Mouse (Mus musculus) mouse embryonic stem cell (cell line): Measurements from ENCODE around the gene Csrnp3.

Experiments
- in situ Hi-C, 2 experiments: fragments of 300-500 bp; cut with MboI; formaldehyde crosslinking; loops; 1 replicate in 1 of 2; 3 replicates in 1 of 2; pipeline ENCODE4 v1.14.3; 2019 to 2020; ENCODE audit warnings: low sequenced_read_pairs in 2 of 2, low pct_unique_long_range_greater_than_20kb in 1 of 2, mixed read lengths in 1 of 2; ENCODE audit not compliant: unreplicated experiment in 1 of 2

Gene Csrnp3

DNA sequence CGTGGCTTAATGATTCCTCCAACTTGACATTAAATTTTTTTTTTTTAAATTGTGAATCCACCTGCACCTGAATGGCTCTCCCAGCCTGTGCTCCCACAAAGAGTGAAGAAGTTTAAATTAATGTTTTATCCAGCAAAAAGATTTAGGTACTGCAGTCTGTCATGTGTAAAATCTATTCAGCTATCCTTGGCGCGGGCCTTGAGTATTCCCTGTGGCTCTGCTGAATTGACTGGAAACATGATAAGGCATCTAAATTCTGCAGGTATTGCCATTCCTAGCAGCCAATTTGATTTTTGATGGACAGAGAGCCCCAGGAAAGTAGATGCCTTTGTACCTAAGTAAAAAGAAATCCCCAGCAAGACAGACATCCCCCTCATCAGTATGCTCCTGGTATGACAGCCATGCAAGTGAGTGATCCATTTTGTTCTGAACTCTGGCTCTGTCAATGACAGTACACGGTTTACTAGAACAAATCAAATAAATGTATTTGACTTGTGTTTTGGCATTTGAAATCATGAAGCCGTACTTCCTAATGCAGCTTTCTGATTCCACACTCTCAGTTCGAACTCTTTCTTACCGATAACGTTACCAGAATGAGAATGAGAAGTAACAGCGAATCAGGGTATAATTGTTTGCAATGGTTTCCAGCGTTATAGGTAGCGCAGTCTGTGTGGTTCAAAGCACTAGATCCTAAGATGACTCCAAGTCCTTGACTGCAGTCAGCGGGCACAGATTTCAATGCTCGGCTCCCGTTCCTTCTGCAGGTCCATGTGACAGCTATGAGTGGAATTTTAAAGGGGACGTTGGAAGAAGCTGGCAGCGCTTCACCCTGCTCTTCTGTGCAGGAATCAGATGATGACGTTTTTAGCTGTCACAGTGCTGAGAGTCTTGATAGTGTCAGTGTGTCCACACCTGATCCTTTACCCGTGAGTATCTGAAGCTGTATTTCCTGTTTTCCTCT is 14.5 kb downstream of the Csrnp3 start:
- in situ Hi-C loops, result no loop called here

DNA sequence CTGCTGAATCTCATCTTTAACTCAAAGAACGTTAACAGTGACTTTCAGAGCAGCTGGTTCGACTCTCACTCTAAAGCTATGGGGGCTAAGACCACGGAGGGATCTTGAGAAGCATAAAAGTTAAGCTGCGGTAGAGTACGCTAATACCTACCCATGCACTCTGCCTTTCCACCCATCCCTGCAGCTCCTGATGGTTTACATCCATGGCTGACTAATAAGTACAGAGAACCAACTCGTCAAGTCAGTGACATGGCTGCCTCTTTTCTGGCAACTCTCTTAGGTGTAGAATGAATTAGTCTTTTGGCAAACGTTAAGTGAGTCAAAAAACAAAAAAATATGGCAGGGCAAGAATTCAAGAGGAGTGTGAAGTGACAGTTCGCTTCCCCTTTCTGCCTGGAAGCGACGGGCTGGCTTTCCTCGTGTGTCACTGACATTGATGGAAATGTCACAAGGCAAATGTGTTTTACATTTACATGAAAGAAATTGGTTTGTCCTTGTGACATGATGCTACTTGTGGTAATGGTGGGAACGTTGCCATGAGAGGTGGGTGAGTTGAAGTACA is 19.3 kb downstream of the Csrnp3 start:
- in situ Hi-C loops, result no loop called here

- in situ Hi-C loops, result no loop called here
Observed at GRCm38 (mm10) chr2:65870919-65871582, 25.5 kb downstream of the Csrnp3 start.

- in situ Hi-C loops, result no loop called here
Observed at GRCm38 (mm10) chr2:65891590-65891989, 46.0 kb downstream of the Csrnp3 start.

- in situ Hi-C loops, result no loop called here
Observed at GRCm38 (mm10) chr2:65893241-65893640, 47.7 kb downstream of the Csrnp3 start.

- in situ Hi-C loops, result no loop called here
Observed at GRCm38 (mm10) chr2:65894299-65894698, 48.7 kb downstream of the Csrnp3 start.

GRCm38 (mm10) chr2:65896542-65896941 is 51.0 kb downstream of the Csrnp3 start:
- in situ Hi-C loops, result no loop called here

DNA sequence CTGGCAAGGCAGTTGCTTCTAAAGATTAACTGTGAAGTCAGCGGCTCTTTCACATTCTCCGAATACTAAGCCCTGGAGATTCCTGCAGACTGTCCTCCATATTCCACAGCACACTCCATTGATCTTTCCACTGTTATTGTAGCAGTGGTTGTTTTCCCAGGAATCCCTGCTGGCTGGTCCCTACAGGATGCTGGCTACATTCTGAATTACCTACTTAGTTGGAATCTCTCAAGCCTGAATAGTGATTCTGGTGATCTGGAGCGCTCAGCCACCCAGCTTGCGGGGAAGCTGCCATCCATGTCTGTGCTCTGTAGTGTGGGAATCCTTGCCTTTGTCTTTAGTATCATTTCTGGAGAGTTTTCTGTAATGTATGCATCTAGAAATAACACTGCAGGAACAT is 51.5 kb downstream of the Csrnp3 start:
- in situ Hi-C loops, result no loop called here

DNA sequence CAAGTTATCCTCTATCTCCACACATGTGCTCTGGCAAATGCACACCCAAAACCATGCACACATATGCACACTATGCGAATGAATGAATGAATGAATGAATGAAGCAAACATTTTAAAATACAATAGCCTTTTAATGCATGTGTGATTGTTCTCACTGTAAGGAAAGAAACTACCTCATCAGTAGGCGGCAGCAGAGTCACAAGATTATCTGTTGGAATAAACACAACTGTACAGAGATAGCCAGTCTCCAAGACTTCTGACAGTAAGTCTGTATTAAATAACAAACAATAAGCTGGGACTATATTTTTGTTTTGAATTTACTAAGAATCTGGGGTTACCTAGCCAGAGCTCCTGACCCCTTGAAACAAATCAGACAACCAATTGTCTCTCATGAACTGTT is 53.9 kb downstream of the Csrnp3 start:
- in situ Hi-C loops, result no loop called here

DNA sequence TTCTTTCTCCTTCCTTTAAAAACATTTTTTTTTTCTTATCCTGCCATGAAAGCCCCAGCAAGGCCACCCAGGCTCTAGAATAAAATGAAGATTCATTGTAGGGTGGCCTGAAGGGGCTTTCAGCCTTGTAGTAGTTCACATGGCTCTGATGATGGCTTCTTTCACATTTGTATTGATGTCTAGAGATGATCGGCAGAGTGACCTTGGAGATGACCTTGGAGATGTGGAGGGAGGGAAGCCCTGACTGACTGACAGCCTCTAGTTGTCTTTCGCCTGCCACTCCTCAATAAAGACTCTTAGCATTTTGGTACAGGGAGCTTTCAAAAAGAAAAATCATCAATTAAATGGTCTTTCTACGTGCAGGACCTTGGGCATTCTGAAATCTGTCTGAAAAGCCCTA is 63.0 kb downstream of the Csrnp3 start:
- in situ Hi-C loops, result no loop called here

GRCm38 (mm10) chr2:65909724-65910521 is 64.4 kb downstream of the Csrnp3 start:
- in situ Hi-C loops, result no loop called here

- in situ Hi-C loops, result no loop called here
Observed at GRCm38 (mm10) chr2:65915994-65916393, 70.4 kb downstream of the Csrnp3 start.

GRCm38 (mm10) chr2:65920651-65921412 is 75.3 kb downstream of the Csrnp3 start:
- in situ Hi-C loops, result no loop called here

GRCm38 (mm10) chr2:65925363-65925941 is 79.9 kb downstream of the Csrnp3 start:
- in situ Hi-C loops, result no loop called here

DNA sequence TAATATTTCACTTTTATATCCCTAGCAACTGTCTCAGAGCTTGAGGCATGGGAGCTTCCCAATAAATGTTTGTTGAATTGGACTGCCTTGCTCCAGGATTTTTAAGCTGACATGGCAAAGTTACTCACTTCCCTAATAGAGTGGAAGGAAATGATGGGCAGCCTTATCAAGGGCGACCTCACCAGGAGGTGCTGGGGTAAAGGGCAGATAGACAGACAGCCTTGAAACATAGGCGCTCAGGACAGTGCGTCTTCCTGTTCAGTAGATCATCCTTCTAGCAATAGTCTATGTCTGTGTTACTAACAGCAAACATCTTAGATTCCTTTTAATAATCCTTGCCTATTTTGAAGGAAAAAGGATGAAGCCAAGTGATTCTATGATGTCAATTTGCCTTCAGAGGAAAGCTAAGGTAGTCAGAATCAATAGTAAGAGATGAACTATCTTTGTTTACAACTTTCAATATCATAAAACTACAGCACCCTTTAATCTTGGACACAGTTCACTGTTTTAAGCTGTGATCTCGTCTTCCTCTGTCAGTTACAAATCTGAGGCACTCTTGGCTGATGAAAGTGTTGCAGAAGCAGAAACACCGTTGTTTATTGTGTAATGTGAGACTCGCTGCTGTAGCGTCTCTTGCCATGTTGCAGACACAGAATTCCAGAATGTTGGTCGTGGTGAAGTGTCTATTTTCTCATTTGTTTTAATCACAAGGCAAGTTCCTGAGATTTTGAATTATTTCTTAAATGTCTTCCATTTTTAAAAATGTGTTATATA is 81.6 kb downstream of the Csrnp3 start:
- in situ Hi-C loops, result no loop called here

GRCm38 (mm10) chr2:65929286-65929685 is 83.7 kb downstream of the Csrnp3 start:
- in situ Hi-C loops, result no loop called here

DNA sequence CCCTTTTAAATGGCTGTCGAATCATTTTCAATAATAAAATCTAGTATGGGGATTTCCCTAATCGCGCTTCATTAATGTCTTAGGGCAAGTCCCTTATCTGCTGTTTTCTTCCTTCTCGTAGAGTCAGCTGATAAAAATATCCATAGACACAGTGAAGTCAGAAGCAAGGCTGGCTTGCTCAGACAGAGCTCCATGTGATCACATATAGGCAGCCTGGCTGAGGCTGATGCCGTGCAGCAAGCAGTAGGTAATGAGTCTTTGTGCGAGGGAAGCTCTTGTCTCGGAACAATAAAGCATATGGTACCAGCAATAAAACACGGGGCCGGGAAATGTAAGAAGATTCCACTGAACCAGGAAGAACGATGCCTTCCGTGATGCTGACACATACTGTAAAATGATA is 84.4 kb downstream of the Csrnp3 start:
- in situ Hi-C loops, result no loop called here
